Mouse (Mus musculus): ENCODE results near the gene Tab2. TPM values are rescaled to one million over a fixed set of nuclear protein-coding genes. Genes with fewer than 3 reads are reported as not detected.

Tab2 gene
- polyA plus RNA-seq, 1 experiment: 101 TPM

DNA sequence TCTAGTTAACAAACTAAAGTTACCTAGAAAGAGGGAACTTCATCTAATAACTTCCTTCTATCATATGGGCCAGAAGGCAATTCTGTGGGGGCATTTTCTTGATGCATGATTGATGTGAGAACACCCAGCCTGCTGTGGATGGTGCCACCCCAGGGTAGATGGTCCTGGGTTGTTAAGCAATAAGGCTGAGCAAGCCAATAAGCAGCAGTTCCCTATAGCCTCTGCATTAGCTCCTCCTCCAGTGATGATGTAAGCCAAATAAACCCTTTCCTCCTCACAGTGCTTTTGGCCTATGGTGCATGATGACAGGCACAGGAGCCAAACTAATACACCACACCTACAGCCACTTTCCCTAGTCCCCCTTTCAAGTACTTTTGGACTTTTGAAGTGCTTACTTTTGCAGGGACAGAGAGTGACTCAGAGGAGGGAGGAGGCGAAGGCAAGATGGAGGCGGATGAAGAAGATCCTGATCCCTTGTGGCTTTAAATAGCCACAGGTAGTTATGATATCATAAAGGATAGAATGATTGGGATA lies 12.8 kb upstream of the Tab2 start:
- TF ChIP-seq CTCF (IDR thresholded peaks at IDR 0.05; ENCODE audit: low read depth, low read length) (no peak), EP300 (IDR thresholded peaks at IDR 0.05; ENCODE audit: insufficient read depth, low read depth, low read length) (no peak), POLR2A (IDR thresholded peaks at IDR 0.05; ENCODE audit: insufficient read depth, low read length) (no peak)
- H3K9me3 ChIP-seq (replicated peaks; ENCODE audit: control insufficient read depth, insufficient read depth, low read length, poor library complexity, severe bottlenecking): no peaks in the 10 kb centered on the region
- H3K36me3 ChIP-seq (ENCODE audit: control insufficient read depth, insufficient read depth, low read length, poor library complexity, severe bottlenecking): no peaks in the 10 kb centered on the region
- no peaks in the 10 kb centered on the region for H3K4me1 ChIP-seq (ENCODE audit: control insufficient read depth, insufficient read depth, low read length)
- H3K9ac ChIP-seq (ENCODE audit: low read depth, poor library complexity, severe bottlenecking): no peak overlapping the region
- no peaks in the 10 kb centered on the region for H3K27me3 ChIP-seq (ENCODE audit: control insufficient read depth, insufficient read depth, low read length, poor library complexity, severe bottlenecking)
- no peak overlapping the region for H3K4me3 ChIP-seq (ENCODE audit: low read depth, low read length)
- H3K27ac ChIP-seq (ENCODE audit: insufficient read depth, low read length): no peak overlapping the region

DNA sequence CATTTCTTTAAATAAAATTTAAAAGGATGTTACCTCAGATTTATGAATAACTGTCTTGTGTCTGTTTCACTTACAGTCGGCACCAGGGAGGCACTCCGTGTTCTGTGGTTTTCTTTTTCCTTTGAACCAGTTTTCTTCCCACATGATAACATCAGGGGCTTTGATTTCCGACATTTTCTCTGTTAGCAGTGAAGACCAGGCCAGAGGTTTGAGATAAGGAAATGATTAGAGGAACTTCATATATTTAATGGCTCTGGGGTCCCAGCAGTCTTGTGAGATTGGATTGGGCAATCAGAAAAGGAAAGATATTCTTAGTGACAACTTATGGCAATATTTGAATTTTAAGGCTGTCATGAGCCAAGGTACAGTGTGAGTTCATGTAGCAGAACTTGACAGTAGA lies 11.1 kb upstream of the Tab2 start:
- Histone ChIP-seq H3K27me3 (ENCODE audit: control insufficient read depth, insufficient read depth, low read length, poor library complexity, severe bottlenecking) (no peaks in the 10 kb centered on the region), H3K4me1 (ENCODE audit: control insufficient read depth, insufficient read depth, low read length) (no peaks in the 10 kb centered on the region), H3K9me3 (replicated peaks; ENCODE audit: control insufficient read depth, insufficient read depth, low read length, poor library complexity, severe bottlenecking) (no peaks in the 10 kb centered on the region), H3K4me3 (ENCODE audit: low read depth, low read length) (no peak overlapping the region), H3K9ac (ENCODE audit: low read depth, poor library complexity, severe bottlenecking) (no peak overlapping the region), H3K36me3 (ENCODE audit: control insufficient read depth, insufficient read depth, low read length, poor library complexity, severe bottlenecking) (no peaks in the 10 kb centered on the region), H3K27ac (ENCODE audit: insufficient read depth, low read length) (no peak overlapping the region)
- TF ChIP-seq CTCF (IDR thresholded peaks at IDR 0.05; ENCODE audit: low read depth, low read length) (no peak), POLR2A (IDR thresholded peaks at IDR 0.05; ENCODE audit: insufficient read depth, low read length) (no peak), EP300 (IDR thresholded peaks at IDR 0.05; ENCODE audit: insufficient read depth, low read depth, low read length) (no peak)

DNA sequence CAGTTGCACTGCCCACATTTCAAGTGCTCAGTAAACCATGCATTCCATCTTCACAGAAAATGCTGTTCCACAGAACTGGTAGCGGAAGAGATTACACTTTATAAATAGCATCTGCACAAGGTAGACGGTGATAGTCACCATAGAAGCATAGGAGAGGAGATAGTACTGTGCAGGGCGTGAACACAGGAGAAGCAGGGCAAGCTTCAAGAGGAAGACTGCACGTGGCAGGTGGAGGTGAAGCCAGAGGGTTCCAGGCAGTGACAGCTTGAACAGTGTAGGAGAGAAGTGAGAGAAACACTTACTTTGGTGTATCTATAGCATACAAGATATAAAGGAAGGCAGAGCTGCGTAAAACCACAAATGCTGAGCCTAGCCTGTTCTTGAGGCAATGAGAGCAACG lies 3.0 kb upstream of the Tab2 start:
- H3K36me3 ChIP-seq (ENCODE audit: control insufficient read depth, insufficient read depth, low read length, poor library complexity, severe bottlenecking): no peaks in the 10 kb centered on the region
- peaks cover 1% of the 10 kb centered on the region for H3K4me1 ChIP-seq (ENCODE audit: control insufficient read depth, insufficient read depth, low read length)
- H3K9me3 ChIP-seq (replicated peaks; ENCODE audit: control insufficient read depth, insufficient read depth, low read length, poor library complexity, severe bottlenecking): no peaks in the 10 kb centered on the region
- H3K9ac ChIP-seq (ENCODE audit: low read depth, poor library complexity, severe bottlenecking): no peak overlapping the region
- TF ChIP-seq CTCF (IDR thresholded peaks at IDR 0.05; ENCODE audit: low read depth, low read length): no peak
- TF ChIP-seq EP300 (IDR thresholded peaks at IDR 0.05; ENCODE audit: insufficient read depth, low read depth, low read length): no peak
- TF ChIP-seq POLR2A (IDR thresholded peaks at IDR 0.05; ENCODE audit: insufficient read depth, low read length): no peak
- H3K4me3 ChIP-seq (ENCODE audit: low read depth, low read length): no peak overlapping the region
- H3K27me3 ChIP-seq (ENCODE audit: control insufficient read depth, insufficient read depth, low read length, poor library complexity, severe bottlenecking): no peaks in the 10 kb centered on the region
- no peak overlapping the region for H3K27ac ChIP-seq (ENCODE audit: insufficient read depth, low read length)

DNA sequence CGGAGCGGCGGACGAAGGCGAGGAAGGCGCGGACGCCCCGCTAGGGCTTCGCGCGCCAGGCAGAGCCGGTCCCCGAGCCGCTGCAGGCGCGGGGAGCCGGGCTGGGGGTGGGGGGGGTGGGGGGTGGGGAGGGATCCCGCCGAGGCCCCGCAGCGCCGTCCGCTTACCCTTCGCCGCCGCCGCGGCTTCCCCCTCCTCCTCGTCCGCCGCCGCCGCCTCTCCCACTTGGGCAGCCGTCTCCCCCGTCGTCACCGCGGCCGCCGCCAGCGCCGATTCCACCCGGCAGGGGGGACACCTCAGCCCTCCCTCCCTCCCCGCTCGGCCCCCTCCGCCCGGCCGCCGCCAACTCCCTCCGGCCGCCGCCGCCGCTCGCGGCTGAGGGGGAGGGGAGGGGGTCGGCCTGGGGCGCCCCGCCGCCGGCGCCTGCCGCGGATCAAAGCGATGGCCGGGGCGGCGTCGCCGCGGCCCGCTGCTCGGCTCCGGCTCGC lies 352 bp downstream of the Tab2 start:
- Histone ChIP-seq H3K9ac (ENCODE audit: low read depth, poor library complexity, severe bottlenecking) (peak overlapping the region; percentile 99), H3K4me1 (ENCODE audit: control insufficient read depth, insufficient read depth, low read length) (peaks cover 1% of the 10 kb centered on the region), H3K27ac (ENCODE audit: insufficient read depth, low read length) (no peak overlapping the region), H3K36me3 (ENCODE audit: control insufficient read depth, insufficient read depth, low read length, poor library complexity, severe bottlenecking) (no peaks in the 10 kb centered on the region), H3K27me3 (ENCODE audit: control insufficient read depth, insufficient read depth, low read length, poor library complexity, severe bottlenecking) (no peaks in the 10 kb centered on the region), H3K4me3 (ENCODE audit: low read depth, low read length) (peak overlapping the region; percentile 57), H3K9me3 (replicated peaks; ENCODE audit: control insufficient read depth, insufficient read depth, low read length, poor library complexity, severe bottlenecking) (no peaks in the 10 kb centered on the region)
- TF ChIP-seq CTCF (IDR thresholded peaks at IDR 0.05; ENCODE audit: low read depth, low read length): no peak
- TF ChIP-seq EP300 (IDR thresholded peaks at IDR 0.05; ENCODE audit: insufficient read depth, low read depth, low read length): no peak
- no peak for TF ChIP-seq POLR2A (IDR thresholded peaks at IDR 0.05; ENCODE audit: insufficient read depth, low read length)

DNA sequence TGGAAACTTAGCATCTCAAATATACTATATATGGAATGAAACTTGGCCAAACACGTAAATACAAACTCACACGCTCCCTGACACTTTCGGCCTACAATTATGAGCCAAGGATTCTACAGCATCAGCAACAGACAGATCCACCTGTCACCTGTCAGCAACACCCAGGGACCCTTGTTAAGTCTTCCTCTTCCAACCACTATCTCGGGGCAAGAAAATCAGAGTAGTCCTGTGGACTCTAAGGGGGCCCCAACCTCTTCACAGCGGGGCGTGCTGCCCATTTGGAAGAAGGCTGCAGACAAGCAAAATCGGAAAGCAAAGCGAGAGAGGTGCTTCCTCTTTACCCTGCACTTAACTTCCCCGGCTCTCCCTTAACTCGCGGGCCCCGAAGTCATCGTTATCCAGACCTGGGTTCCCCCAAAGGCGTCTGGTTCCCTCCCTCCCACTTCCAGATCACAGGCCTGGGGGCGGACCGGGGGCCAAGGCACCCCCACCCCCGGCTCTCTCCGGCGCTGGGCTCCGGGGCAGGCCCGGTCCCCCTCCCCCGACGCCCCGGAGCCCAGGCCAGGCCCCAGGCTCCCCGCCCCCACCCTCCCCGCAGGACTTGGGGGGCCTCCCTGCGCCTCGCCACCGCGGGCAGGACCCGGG lies 919 bp downstream of the Tab2 start:
- no peaks in the 10 kb centered on the region for H3K9me3 ChIP-seq (replicated peaks; ENCODE audit: control insufficient read depth, insufficient read depth, low read length, poor library complexity, severe bottlenecking)

DNA sequence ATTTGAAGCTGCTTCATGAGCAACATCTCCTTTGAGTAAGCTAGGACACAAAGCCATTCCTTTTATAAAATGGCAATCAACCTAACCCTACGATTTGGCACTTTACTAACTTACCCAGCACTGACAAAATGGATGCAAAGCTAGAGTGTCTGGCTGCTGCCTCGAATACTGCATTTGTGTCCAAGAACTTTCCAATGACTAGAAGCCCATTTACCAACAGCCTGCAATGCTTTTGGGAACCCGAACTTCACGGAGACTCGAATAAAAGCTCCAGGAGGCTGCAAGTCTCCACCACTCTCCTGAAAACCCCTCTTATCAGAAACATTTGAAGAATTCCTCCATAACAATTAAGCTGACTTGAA lies 1.4 kb downstream of the Tab2 start:
- no peaks in the 10 kb centered on the region for H3K36me3 ChIP-seq (ENCODE audit: control insufficient read depth, insufficient read depth, low read length, poor library complexity, severe bottlenecking)
- no peaks in the 10 kb centered on the region for H3K9me3 ChIP-seq (replicated peaks; ENCODE audit: control insufficient read depth, insufficient read depth, low read length, poor library complexity, severe bottlenecking)
- H3K27ac ChIP-seq (ENCODE audit: insufficient read depth, low read length): no peak overlapping the region
- TF ChIP-seq POLR2A (IDR thresholded peaks at IDR 0.05; ENCODE audit: insufficient read depth, low read length): no peak
- TF ChIP-seq EP300 (IDR thresholded peaks at IDR 0.05; ENCODE audit: insufficient read depth, low read depth, low read length): no peak
- TF ChIP-seq CTCF (IDR thresholded peaks at IDR 0.05; ENCODE audit: low read depth, low read length): no peak
- H3K9ac ChIP-seq (ENCODE audit: low read depth, poor library complexity, severe bottlenecking): peak overlapping the region; percentile 99; the same call in 1 of the 2 replicates
- no peaks in the 10 kb centered on the region for H3K27me3 ChIP-seq (ENCODE audit: control insufficient read depth, insufficient read depth, low read length, poor library complexity, severe bottlenecking)
- no peak overlapping the region for H3K4me3 ChIP-seq (ENCODE audit: low read depth, low read length)
- no peaks in the 10 kb centered on the region for H3K4me1 ChIP-seq (ENCODE audit: control insufficient read depth, insufficient read depth, low read length)

More for the DNA sequence above, 919 bp downstream of the Tab2 start:
- no peaks in the 10 kb centered on the region for H3K27me3 ChIP-seq (ENCODE audit: control insufficient read depth, insufficient read depth, low read length, poor library complexity, severe bottlenecking)
- peak overlapping the region; percentile 99 for H3K9ac ChIP-seq (ENCODE audit: low read depth, poor library complexity, severe bottlenecking)
- H3K27ac ChIP-seq (ENCODE audit: insufficient read depth, low read length): no peak overlapping the region
- no peaks in the 10 kb centered on the region for H3K36me3 ChIP-seq (ENCODE audit: control insufficient read depth, insufficient read depth, low read length, poor library complexity, severe bottlenecking)
- H3K4me3 ChIP-seq (ENCODE audit: low read depth, low read length): peak overlapping the region; percentile 96
- TF ChIP-seq POLR2A (IDR thresholded peaks at IDR 0.05; ENCODE audit: insufficient read depth, low read length): no peak
- no peak for TF ChIP-seq CTCF (IDR thresholded peaks at IDR 0.05; ENCODE audit: low read depth, low read length)
- TF ChIP-seq EP300 (IDR thresholded peaks at IDR 0.05; ENCODE audit: insufficient read depth, low read depth, low read length): no peak
- no peaks in the 10 kb centered on the region for H3K4me1 ChIP-seq (ENCODE audit: control insufficient read depth, insufficient read depth, low read length)
